Mouse (Mus musculus): ENCODE results near the gene Olfr293. TPM values are rescaled to one million over a fixed set of nuclear protein-coding genes. Genes with fewer than 3 reads are reported as not detected.

The Olfr293 gene
- polyA plus RNA-seq (2015; fragmentation: Nextera tagmentation; extraction: Ambion mirVana) = not detected in 2 replicates

GRCm38 (mm10) chr7:86648761-86649160 is at the start of gene Olfr293:
TSS of gene Olfr293 (plus strand) at chr7:86649061.
- no peak within 1 kb of the TSS for H3K4me3 ChIP-seq (ENCODE audit: low read depth, low read length)
- H3K4me2 ChIP-seq (ENCODE audit: low read depth, low read length) = no peak within 1 kb of the TSS
- WGBS (ENCODE audit: insufficient replicate concordance) = 73% methylated on average over 4 of the region's 4 CpGs
- no peaks in the 10 kb centered on the region for H3K36me3 ChIP-seq (ENCODE audit: control insufficient read depth, insufficient read depth)
- no peaks in the 10 kb centered on the region for H3K4me1 ChIP-seq (ENCODE audit: control insufficient read depth, low read depth, low read length)
- no peak within 1 kb of the TSS for H3K27ac ChIP-seq (ENCODE audit: low read length)
- H3K9me3 ChIP-seq (replicated peaks; ENCODE audit: control insufficient read depth, low read length) = no peaks in the 10 kb centered on the region
- ATAC-seq (ENCODE audit: low read depth) = no peak
- H3K27me3 ChIP-seq (ENCODE audit: control insufficient read depth, insufficient read depth, low read depth, low read length) = no peaks in the 10 kb centered on the region
- H3K9ac ChIP-seq (ENCODE audit: low read depth, low read length) = no peak within 1 kb of the TSS

GRCm38 (mm10) chr7:86616543-86616942 is 32.3 kb upstream of the Olfr293 start, which contains the start of gene Olfr294:
TSS of gene Olfr294 (minus strand) at chr7:86616643.
- H3K9me3 ChIP-seq (replicated peaks; ENCODE audit: control insufficient read depth, low read length) = no peaks in the 10 kb centered on the region
- no peak for ATAC-seq (ENCODE audit: low read depth)
- no peaks in the 10 kb centered on the region for H3K27me3 ChIP-seq (ENCODE audit: control insufficient read depth, insufficient read depth, low read depth, low read length)
- H3K9ac ChIP-seq (ENCODE audit: low read depth, low read length) = no peak within 1 kb of the TSS
- H3K27ac ChIP-seq (ENCODE audit: low read length) = no peak within 1 kb of the TSS
- H3K36me3 ChIP-seq (ENCODE audit: control insufficient read depth, insufficient read depth) = no peaks in the 10 kb centered on the region
- H3K4me3 ChIP-seq (ENCODE audit: low read depth, low read length) = no peak within 1 kb of the TSS
- H3K4me2 ChIP-seq (ENCODE audit: low read depth, low read length) = no peak within 1 kb of the TSS
- WGBS (ENCODE audit: insufficient replicate concordance) = 34% methylated on average over 2 of the region's 2 CpGs
- H3K4me1 ChIP-seq (ENCODE audit: control insufficient read depth, low read depth, low read length) = no peaks in the 10 kb centered on the region

GRCm38 (mm10) chr7:86688030-86688429 is 39.2 kb downstream of the Olfr293 start, which contains the start of gene Olfr292:
TSS of gene Olfr292 (plus strand) at chr7:86688330.
- H3K36me3 ChIP-seq (ENCODE audit: control insufficient read depth, insufficient read depth) = no peaks in the 10 kb centered on the region
- no peaks in the 10 kb centered on the region for H3K9me3 ChIP-seq (replicated peaks; ENCODE audit: control insufficient read depth, low read length)
- H3K27me3 ChIP-seq (ENCODE audit: control insufficient read depth, insufficient read depth, low read depth, low read length) = no peaks in the 10 kb centered on the region
- no peak within 1 kb of the TSS for H3K4me2 ChIP-seq (ENCODE audit: low read depth, low read length)
- H3K4me1 ChIP-seq (ENCODE audit: control insufficient read depth, low read depth, low read length) = no peaks in the 10 kb centered on the region
- ATAC-seq (ENCODE audit: low read depth) = no peak
- no peak within 1 kb of the TSS for H3K9ac ChIP-seq (ENCODE audit: low read depth, low read length)
- H3K4me3 ChIP-seq (ENCODE audit: low read depth, low read length) = no peak within 1 kb of the TSS
- no peak within 1 kb of the TSS for H3K27ac ChIP-seq (ENCODE audit: low read length)

Other genes starting within 250 kb of the Olfr293 start
- gene Olfr301, start 245.2 kb upstream of the Olfr293 start, polyA plus RNA-seq (2015; fragmentation: Nextera tagmentation; extraction: Ambion mirVana) = not detected in 2 replicates
- not detected in 2 replicates for gene Olfr299, start 189.1 kb upstream of the Olfr293 start, polyA plus RNA-seq (2015; fragmentation: Nextera tagmentation; extraction: Ambion mirVana)
- gene Olfr298, start 156.6 kb upstream of the Olfr293 start, polyA plus RNA-seq (2015; fragmentation: Nextera tagmentation; extraction: Ambion mirVana) = not detected in 2 replicates
- gene Olfr297, start 129.1 kb upstream of the Olfr293 start, polyA plus RNA-seq (2015; fragmentation: Nextera tagmentation; extraction: Ambion mirVana) = not detected in 2 replicates
- gene Olfr295, start 65.2 kb upstream of the Olfr293 start, polyA plus RNA-seq (2015; fragmentation: Nextera tagmentation; extraction: Ambion mirVana) = not detected in 2 replicates
- gene Olfr294, start 32.4 kb upstream of the Olfr293 start, polyA plus RNA-seq (2015; fragmentation: Nextera tagmentation; extraction: Ambion mirVana) = not detected in 2 replicates
- not detected in 2 replicates for gene Olfr292, start 39.3 kb downstream of the Olfr293 start, polyA plus RNA-seq (2015; fragmentation: Nextera tagmentation; extraction: Ambion mirVana)
- gene Folh1, start 126.9 kb downstream of the Olfr293 start, polyA plus RNA-seq (2015; fragmentation: Nextera tagmentation; extraction: Ambion mirVana) = not detected in 2 replicates
- gene Vmn2r77, start 146.0 kb downstream of the Olfr293 start, polyA plus RNA-seq (2015; fragmentation: Nextera tagmentation; extraction: Ambion mirVana) = not detected in 2 replicates